Comparison of ENCODE assay signal across 23 mouse cellular contexts in the genomic region with DNA sequence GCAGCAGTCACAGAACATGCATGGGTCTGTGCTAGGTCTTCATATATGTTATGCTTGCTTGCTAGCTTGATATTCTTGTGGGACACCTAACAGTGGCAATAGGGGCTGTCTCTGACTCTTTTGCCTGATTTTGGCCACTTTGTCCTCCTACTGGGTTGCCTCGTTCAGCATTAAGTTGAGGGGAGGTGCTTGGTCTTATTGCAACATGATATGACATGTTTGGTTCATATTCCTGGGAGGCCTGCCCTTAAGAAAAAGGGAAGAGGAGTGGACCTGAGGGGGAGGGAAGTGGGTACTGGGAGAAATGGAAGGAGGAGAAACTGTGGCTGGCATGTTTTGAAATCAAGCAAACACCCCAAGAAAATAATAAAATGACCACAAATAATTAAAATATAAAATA.
DNase-seq lines count a peak whose midpoint lies in the region; ATAC-seq and TF ChIP-seq lines count a peak whose summit lies in the region.
"Had no signal": no experiment of that assay in that cellular context is flagged by ENCODE, and none has a peak within 500 bp of the region (broad histone marks: within the 10 kb centered on the region; RNA-seq: fewer than 3 reads in every experiment).

No protein-coding gene starts in this region.

- H3K27me3 ChIP-seq in embryonic facial prominence, embryonic 14.5 days (replicated peaks; ENCODE audit: control insufficient read depth, insufficient read depth, low read length): no peaks in the 10 kb centered on the region
- no peaks in the 10 kb centered on the region for H3K27me3 ChIP-seq in embryonic facial prominence, embryonic 10.5 days (replicated peaks; ENCODE audit: low read depth, poor library complexity, severe bottlenecking)
- H3K27me3 ChIP-seq in heart, postnatal 0 days (ENCODE audit: control insufficient read depth, insufficient read depth, low read length): no peaks in the 10 kb centered on the region
- no peaks in the 10 kb centered on the region for H3K27me3 ChIP-seq in heart, embryonic 11.5 days (ENCODE audit: control insufficient read depth, insufficient read depth, low read length)
- H3K27me3 ChIP-seq: heart, embryonic 15.5 days; hindbrain, embryonic 13.5 days; midbrain, embryonic 12.5 days had no signal

- no peaks in the 10 kb centered on the region for H3K9me3 ChIP-seq in embryonic facial prominence, embryonic 14.5 days (ENCODE audit: control insufficient read depth, low read length)
- H3K9me3 ChIP-seq in embryonic facial prominence, embryonic 10.5 days: no peaks in the 10 kb centered on the region
- H3K9me3 ChIP-seq in heart, postnatal 0 days (replicated peaks; ENCODE audit: control insufficient read depth, low read length): no peaks in the 10 kb centered on the region
- H3K9me3 ChIP-seq in heart, embryonic 11.5 days (replicated peaks; ENCODE audit: control insufficient read depth, low read length): no peaks in the 10 kb centered on the region
- H3K9me3 ChIP-seq: heart, embryonic 15.5 days; hindbrain, embryonic 13.5 days; limb, embryonic 10.5 days; midbrain, embryonic 12.5 days had no signal

- no peak overlapping the region; the same call in 1 of the 2 replicates for H3K27ac ChIP-seq in embryonic facial prominence, embryonic 14.5 days (replicated peaks; ENCODE audit: low read depth, low read length)
- no peak overlapping the region for H3K27ac ChIP-seq in embryonic facial prominence, embryonic 10.5 days (replicated peaks)
- H3K27ac ChIP-seq in heart, postnatal 0 days (ENCODE audit: low read depth): peak overlapping the region; percentile 28; the same call in 1 of the 2 replicates
- no peak overlapping the region for H3K27ac ChIP-seq in heart, embryonic 11.5 days (ENCODE audit: low read depth, low read length)
- H3K27ac ChIP-seq: heart, embryonic 15.5 days; hindbrain, embryonic 13.5 days; limb, embryonic 10.5 days; midbrain, embryonic 12.5 days had no signal

- H3K9ac ChIP-seq in embryonic facial prominence, embryonic 14.5 days (ENCODE audit: low read depth, low read length): no peak overlapping the region
- no peak overlapping the region for H3K9ac ChIP-seq in heart, postnatal 0 days (replicated peaks; ENCODE audit: low read depth, low read length)
- H3K9ac ChIP-seq in heart, embryonic 11.5 days (ENCODE audit: low read depth, low read length): no peak overlapping the region
- H3K9ac ChIP-seq: heart, embryonic 15.5 days; hindbrain, embryonic 13.5 days; midbrain, embryonic 12.5 days had no signal

- 0 out of 2 replicates have a peak, but pooled peaks have one; percentile 6 for ATAC-seq in embryonic facial prominence, embryonic 14.5 days (ENCODE audit: low read depth)
- ATAC-seq in heart, postnatal 0 days (ENCODE audit: insufficient read depth, low read depth): no peak
- no peak for ATAC-seq in heart, embryonic 11.5 days (replicated peaks; ENCODE audit: insufficient number of reproducible peaks, low FRiP score, low TSS enrichment)
- ATAC-seq: activated CD4-positive, CD25-positive, alpha-beta regulatory T cell, adult 4 months; CD4-positive, CD25-positive, alpha-beta regulatory T cell, adult 4 months; forebrain, embryonic 14.5 days; inflammation-experienced regulatory T-cells, adult 6 months had no signal

- no peak for DNase-seq in embryonic facial prominence, embryonic 14.5 days (ENCODE audit: low spot score)
- no peak for DNase-seq in embryonic facial prominence, embryonic 10.5 days (ENCODE audit: low spot score)
- DNase-seq in heart, postnatal 0 days (ENCODE audit: low spot score): no peak
- DNase-seq in lung, postnatal 10 days: peak; percentile 10
- DNase-seq in lung, adult 2 months: no peak
- no peak for DNase-seq in adrenal gland, postnatal 14 days
- DNase-seq in embryo, embryonic 9.5 days (ENCODE audit: extremely low spot score): no peak
- DNase-seq: adrenal gland, postnatal 36 days; cerebellum, adult 2 months; cerebellum, postnatal 36 days; gastrocnemius, postnatal 36 days; thymus, adult 18-20 months; thymus, postnatal 4 days had no signal

- no peak for TF ChIP-seq POLR2A in lung, adult 2 months (IDR thresholded peaks at IDR 0.05; ENCODE audit: borderline replicate concordance, extremely low read depth, low read depth, low read length)

- 33% methylated on average over 1 of the region's 1 CpGs for WGBS in embryonic facial prominence, embryonic 14.5 days
- 74% methylated on average over 1 of the region's 1 CpGs for WGBS in embryonic facial prominence, embryonic 10.5 days
- WGBS in heart, postnatal 0 days: 43% methylated on average over 1 of the region's 1 CpGs
- WGBS in heart, embryonic 11.5 days (ENCODE audit: insufficient replicate concordance): 59% methylated on average over 1 of the region's 1 CpGs
- 43% methylated on average over 1 of the region's 1 CpGs for WGBS in lung, adult 2 months

- no peak for TF ChIP-seq CTCF in heart, postnatal 0 days (IDR thresholded peaks at IDR 0.05; ENCODE audit: low read depth)
- no peak for TF ChIP-seq CTCF in lung, adult 2 months (IDR thresholded peaks at IDR 0.05; ENCODE audit: insufficient read depth, low read length)

- no peaks in the 10 kb centered on the region for H3K36me3 ChIP-seq in embryonic facial prominence, embryonic 14.5 days (ENCODE audit: control insufficient read depth, insufficient read depth, low read length)
- H3K36me3 ChIP-seq in embryonic facial prominence, embryonic 10.5 days (replicated peaks): no peaks in the 10 kb centered on the region
- no peaks in the 10 kb centered on the region for H3K36me3 ChIP-seq in heart, postnatal 0 days (replicated peaks; ENCODE audit: control insufficient read depth, insufficient read depth, low read length)
- H3K36me3 ChIP-seq in heart, embryonic 11.5 days (ENCODE audit: control insufficient read depth, insufficient read depth, low read length): no peaks in the 10 kb centered on the region
- H3K36me3 ChIP-seq: heart, embryonic 15.5 days; hindbrain, embryonic 13.5 days; limb, embryonic 10.5 days; midbrain, embryonic 12.5 days had no signal

- no peaks in the 10 kb centered on the region for H3K4me1 ChIP-seq in embryonic facial prominence, embryonic 14.5 days (ENCODE audit: control insufficient read depth, insufficient read depth, low read length)
- H3K4me1 ChIP-seq in embryonic facial prominence, embryonic 10.5 days: no peaks in the 10 kb centered on the region
- H3K4me1 ChIP-seq in heart, postnatal 0 days (ENCODE audit: control insufficient read depth, insufficient read depth): no peaks in the 10 kb centered on the region
- no peaks in the 10 kb centered on the region for H3K4me1 ChIP-seq in heart, embryonic 11.5 days (ENCODE audit: control insufficient read depth, insufficient read depth, low read length)
- no peaks in the 10 kb centered on the region for H3K4me1 ChIP-seq in lung, adult 2 months (ENCODE audit: control insufficient read depth, insufficient read depth, low read length)
- H3K4me1 ChIP-seq: heart, embryonic 15.5 days; hindbrain, embryonic 13.5 days; limb, embryonic 10.5 days; midbrain, embryonic 12.5 days had no signal

- TF ChIP-seq EP300 in heart, postnatal 0 days (IDR thresholded peaks at IDR 0.05; ENCODE audit: low read depth): no peak

- no peak overlapping the region for H3K4me3 ChIP-seq in embryonic facial prominence, embryonic 14.5 days (ENCODE audit: low read depth, low read length)
- no peak overlapping the region for H3K4me3 ChIP-seq in embryonic facial prominence, embryonic 10.5 days
- H3K4me3 ChIP-seq in heart, postnatal 0 days (ENCODE audit: low read depth, low read length): no peak overlapping the region
- H3K4me3 ChIP-seq in heart, embryonic 11.5 days (ENCODE audit: low read depth, low read length): no peak overlapping the region
- no peak overlapping the region for H3K4me3 ChIP-seq in lung, adult 2 months (replicated peaks; ENCODE audit: extremely low read depth, low read depth, low read length)
- H3K4me3 ChIP-seq: heart, embryonic 15.5 days; hindbrain, embryonic 13.5 days; limb, embryonic 10.5 days; midbrain, embryonic 12.5 days had no signal

- H3K4me2 ChIP-seq in embryonic facial prominence, embryonic 14.5 days (ENCODE audit: low read depth, low read length): no peak overlapping the region
- H3K4me2 ChIP-seq in heart, postnatal 0 days (ENCODE audit: low read depth, low read length): no peak overlapping the region
- no peak overlapping the region for H3K4me2 ChIP-seq in heart, embryonic 11.5 days
- H3K4me2 ChIP-seq: heart, embryonic 15.5 days; hindbrain, embryonic 13.5 days; liver, embryonic 11.5 days; midbrain, embryonic 12.5 days had no signal
